Mouse (Mus musculus) liver, embryonic 11.5 days (tissue): ENCODE results near the gene Secisbp2. TPM values are rescaled to one million over a fixed set of nuclear protein-coding genes. Genes with fewer than 3 reads are reported as not detected.
"Not testable (repeated sequence)": the region's sequence is repeated elsewhere in the genome, so short reads cannot be mapped to it uniquely, and the experiment has no call there.

Experiments
- ATAC-seq: fragments of 200-750 bp; cut with Nextera tagmentation; replicated peaks from 2 replicates; pipeline ENCODE4 v1.8.0; 2017; ENCODE audit warnings: moderate number of reproducible peaks, mild to moderate bottlenecking, moderate TSS enrichment, moderate library complexity; ENCODE audit not compliant: low FRiP score
- DNase-seq: peaks from one replicate; pipeline ENCODE4 v3.0.0-alpha.2; 2017; ENCODE audit warnings: low spot score
- H3K27ac ChIP-seq: fragments of 300-500 bp; sonication (generic); 2 replicates; pipeline ENCODE4 v1.5.1; 2014; ENCODE audit warnings: mild to moderate bottlenecking, low read depth, low read length, control low read depth
- H3K27me3 ChIP-seq: fragments of 300-500 bp; sonication (generic); replicated peaks from 2 replicates; pipeline ENCODE4 v1.6.1; 2014; ENCODE audit warnings: low read length, mixed read lengths; ENCODE audit not compliant: control insufficient read depth, insufficient read depth
- H3K36me3 ChIP-seq: fragments of 300-500 bp; sonication (generic); 2 replicates; pipeline ENCODE4 v1.6.1; 2014; ENCODE audit warnings: mild to moderate bottlenecking, low read length, moderate library complexity, mixed read lengths; ENCODE audit not compliant: control insufficient read depth, insufficient read depth
- H3K4me1 ChIP-seq: fragments of 300-500 bp; sonication (generic); replicated peaks from 2 replicates; pipeline ENCODE4 v1.6.1; 2014; ENCODE audit warnings: low read length, mixed read lengths; ENCODE audit not compliant: control insufficient read depth, insufficient read depth
- H3K4me2 ChIP-seq: fragments of 300-500 bp; sonication (generic); 2 replicates; pipeline ENCODE4 v1.6.1; 2014; ENCODE audit warnings: mild to moderate bottlenecking, control low read depth, moderate library complexity
- H3K4me3 ChIP-seq: fragments of 300-500 bp; sonication (generic); 2 replicates; pipeline ENCODE4 v1.5.1; 2014; ENCODE audit warnings: low read depth, low read length, control low read depth
- H3K9ac ChIP-seq: fragments of 300-500 bp; sonication (generic); 2 replicates; pipeline ENCODE4 v1.6.1; 2014; ENCODE audit warnings: low read depth, low read length, control low read depth
- H3K9me3 ChIP-seq: fragments of 300-500 bp; sonication (generic); 2 replicates; pipeline ENCODE4 v1.6.1; 2016; ENCODE audit warnings: low read length, inconsistent platforms, mixed read lengths; ENCODE audit not compliant: control insufficient read depth
- WGBS: fragments of 180-500 bp; shearing (Covaris S2); extraction: QIAGEN DNeasy Blood & Tissue Kit; methylation state at CpG from one replicate; pipeline ENCODE4 v1.1.7; 2014; 5-methylcytosine and 5-hydroxymethylcytosine counted together
- polyA plus RNA-seq: library from polyadenylated mRNA; unstranded; fragments of >200 nt; fragmentation: Nextera tagmentation; extraction: Ambion mirVana; gene quantifications from 2 replicates; pipeline ENCODE4 v1.2.1, GENCODE M21; 2014

Gene Secisbp2
- polyA plus RNA-seq, 1 experiment from 2014 or later: 36.1 TPM

GRCm38 (mm10) chr13:51632560-51633218, 18.8 kb upstream of the Secisbp2 start:
- no peaks in the 10 kb centered on the region for H3K9me3 ChIP-seq
- 78% methylated on average over 5 of the region's 5 CpGs for WGBS
- DNase-seq (no peak), ATAC-seq (no peak)
- no peak overlapping the region for H3K4me3 ChIP-seq
- no peak overlapping the region for H3K27ac ChIP-seq
- no peak overlapping the region for H3K4me2 ChIP-seq
- H3K27me3 ChIP-seq: no peaks in the 10 kb centered on the region
- H3K9ac ChIP-seq: no peak overlapping the region
- H3K36me3 ChIP-seq: no peaks in the 10 kb centered on the region
- no peaks in the 10 kb centered on the region for H3K4me1 ChIP-seq

- DNase-seq, H3K9me3 ChIP-seq, ATAC-seq, H3K4me1 ChIP-seq, H3K27ac ChIP-seq, H3K4me2 ChIP-seq, H3K9ac ChIP-seq, H3K4me3 ChIP-seq, H3K27me3 ChIP-seq, H3K36me3 ChIP-seq: not testable (repeated sequence)
- 75% methylated on average over 5 of the region's 9 CpGs for WGBS
These were observed 16.1 kb upstream of the Secisbp2 start for GRCm38 (mm10) chr13:51635384-51635783.

GRCm38 (mm10) chr13:51638958-51639357, 12.5 kb upstream of the Secisbp2 start:
- 74% methylated on average over 4 of the region's 4 CpGs for WGBS
- Histone ChIP-seq H3K9ac (no peak overlapping the region), H3K36me3 (no peaks in the 10 kb centered on the region), H3K4me2 (no peak overlapping the region), H3K4me1 (peaks cover 4% of the 10 kb centered on the region; the same call in 1 of the 2 replicates), H3K27me3 (no peaks in the 10 kb centered on the region), H3K27ac (no peak overlapping the region), H3K4me3 (no peak overlapping the region), H3K9me3 (peaks cover 3% of the 10 kb centered on the region; the same call in 1 of the 2 replicates)
- ATAC-seq: no peak
- DNase-seq: no peak

GRCm38 (mm10) chr13:51641424-51641823, 10.1 kb upstream of the Secisbp2 start:
- DNase-seq: no peak
- Histone ChIP-seq H3K9me3 (peaks cover 3% of the 10 kb centered on the region; the same call in 1 of the 2 replicates), H3K27ac (no peak overlapping the region), H3K4me2 (no peak overlapping the region), H3K4me3 (no peak overlapping the region), H3K27me3 (no peaks in the 10 kb centered on the region), H3K36me3 (no peaks in the 10 kb centered on the region), H3K4me1 (peaks cover 4% of the 10 kb centered on the region; the same call in 1 of the 2 replicates), H3K9ac (no peak overlapping the region)
- 86% methylated on average over 3 of the region's 3 CpGs for WGBS
- no peak for ATAC-seq

DNA sequence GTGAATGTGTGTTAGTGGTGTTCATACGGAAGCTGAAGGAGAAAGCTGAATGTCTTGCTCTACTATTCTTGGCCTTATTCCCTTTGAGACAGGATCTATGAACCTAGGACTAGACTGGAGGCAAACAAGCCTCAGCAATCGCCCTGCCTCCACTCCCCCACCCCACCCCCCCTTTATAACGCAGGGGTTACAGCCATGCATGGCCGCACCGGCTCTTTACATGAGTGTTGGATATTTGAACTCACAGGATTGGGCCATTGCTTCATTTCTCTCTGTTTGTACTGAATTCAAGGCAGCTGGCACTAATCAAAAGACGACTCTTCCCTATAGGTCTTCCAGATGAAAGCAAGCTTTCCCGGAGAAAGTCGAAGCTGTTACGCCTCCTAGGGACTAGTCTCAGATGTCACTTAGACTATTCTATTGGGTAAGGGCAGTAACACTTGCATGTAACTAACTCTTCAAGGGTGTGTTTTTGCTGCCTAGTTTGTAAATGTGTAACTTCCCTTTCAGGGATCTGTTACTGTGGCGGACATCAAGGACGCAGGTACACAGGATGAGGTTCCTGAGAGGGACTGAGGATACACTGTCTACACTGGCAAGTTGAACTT, 9.2 kb upstream of the Secisbp2 start:
- H3K4me2 ChIP-seq: peak overlapping the region; percentile 30
- WGBS: 42% methylated on average over 11 of the region's 11 CpGs
- peaks cover 3% of the 10 kb centered on the region; the same call in 1 of the 2 replicates for H3K9me3 ChIP-seq
- no peak overlapping the region for H3K27ac ChIP-seq
- H3K4me3 ChIP-seq: no peak overlapping the region
- DNase-seq (no peak), ATAC-seq (no peak)
- H3K27me3 ChIP-seq: no peaks in the 10 kb centered on the region
- no peak overlapping the region; the same call in none of the 2 replicates for H3K9ac ChIP-seq
- H3K4me1 ChIP-seq: peaks cover 4% of the 10 kb centered on the region; the same call in 1 of the 2 replicates
- no peaks in the 10 kb centered on the region for H3K36me3 ChIP-seq

DNA sequence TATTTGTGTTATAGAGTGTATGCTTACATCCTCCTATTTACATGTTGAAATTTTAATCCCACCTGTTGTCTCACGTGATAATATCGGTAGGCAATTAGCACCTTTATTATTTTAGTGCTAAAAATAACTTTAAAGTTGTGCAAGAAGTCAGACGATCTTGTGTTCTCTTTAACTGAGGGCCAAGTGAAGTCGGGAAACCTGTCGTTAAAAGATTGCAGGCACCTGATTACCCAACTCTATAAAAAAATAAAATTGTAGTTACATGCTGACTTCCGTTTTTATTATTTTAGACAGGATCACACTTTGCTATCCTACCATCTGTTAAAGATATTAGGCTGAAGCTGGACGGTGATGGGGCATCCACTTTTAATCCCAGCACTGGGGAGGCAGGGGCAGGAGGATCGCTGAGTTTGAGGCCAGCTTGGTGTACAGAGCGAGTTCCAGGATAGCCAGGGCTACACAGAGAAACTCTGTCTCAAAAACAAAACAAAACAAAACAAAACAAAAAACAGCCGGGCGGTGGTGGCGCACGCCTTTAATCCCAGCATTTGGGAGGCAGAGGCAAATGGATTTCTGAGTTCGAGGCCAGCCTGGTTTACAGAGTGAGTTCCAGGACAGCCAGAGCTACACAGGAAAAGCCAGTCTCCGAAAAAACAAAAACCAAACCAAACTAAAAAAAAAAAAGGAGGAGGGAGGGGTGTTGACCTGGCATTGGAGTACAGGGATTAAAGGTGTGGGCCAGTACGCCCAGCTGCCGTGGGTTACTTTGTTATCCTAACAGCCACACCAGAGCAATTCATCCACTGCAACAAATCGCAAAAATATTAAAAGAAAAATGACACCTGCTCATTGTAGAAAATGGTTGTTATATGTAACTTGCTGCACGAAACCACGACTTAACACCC, 7.3 kb upstream of the Secisbp2 start:
- DNase-seq (no peak), ATAC-seq (no peak; the same call in 1 of the 2 replicates)
- Histone ChIP-seq H3K36me3 (no peaks in the 10 kb centered on the region), H3K4me3 (peak overlapping the region; percentile 68), H3K9ac (peak overlapping the region; percentile 75), H3K9me3 (peaks cover 2% of the 10 kb centered on the region; the same call in 1 of the 2 replicates), H3K4me1 (peaks cover 14% of the 10 kb centered on the region), H3K27ac (peak overlapping the region; percentile 64), H3K4me2 (peak overlapping the region; percentile 62), H3K27me3 (no peaks in the 10 kb centered on the region)
- WGBS: 40% methylated on average over 20 of the region's 20 CpGs

DNA sequence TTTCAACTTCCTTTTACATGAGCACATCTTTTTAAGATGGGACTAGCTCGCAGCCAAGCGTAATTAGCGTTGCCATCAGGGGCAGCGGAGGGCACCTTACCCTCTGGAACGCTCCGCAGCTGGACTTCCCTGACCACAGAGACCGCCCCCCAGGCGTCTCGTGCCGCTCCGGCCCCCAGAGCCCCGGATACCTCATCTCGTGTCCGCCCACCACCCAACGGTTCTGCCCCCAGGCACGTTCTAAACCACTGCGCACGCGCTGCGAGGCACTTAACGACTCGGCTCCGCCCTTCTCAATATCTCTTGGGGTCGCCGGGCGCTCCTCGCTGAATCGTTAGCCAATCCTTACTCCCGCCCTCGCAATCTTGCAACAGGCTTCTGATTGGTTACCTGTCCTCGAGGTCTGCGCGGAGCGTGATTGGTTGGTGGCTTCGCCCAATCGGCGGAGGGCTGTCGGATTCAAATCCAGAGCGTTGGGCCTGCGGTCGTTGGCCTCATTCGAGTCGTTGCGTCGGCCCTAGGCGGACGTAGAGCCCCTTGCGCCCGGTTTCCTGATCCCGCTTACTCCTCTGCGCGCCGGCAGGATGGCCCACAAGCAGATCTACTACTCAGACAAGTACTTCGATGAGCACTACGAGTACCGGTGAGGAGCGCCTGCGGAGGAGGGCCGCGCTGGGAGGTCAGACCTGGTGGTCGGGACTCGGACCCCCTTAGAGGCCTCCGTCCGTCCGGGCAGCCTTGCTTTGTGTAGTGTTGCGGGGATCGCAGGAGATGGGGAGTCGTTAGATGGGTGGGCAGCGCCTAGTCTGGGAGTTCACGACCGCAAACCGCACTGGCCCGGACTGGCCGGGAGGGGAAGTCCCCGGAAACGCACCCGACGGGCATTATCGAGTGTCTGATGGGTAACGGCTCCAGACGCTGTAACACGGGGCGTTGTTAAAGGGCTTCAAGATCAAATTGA, 6.4 kb upstream of the Secisbp2 start, which contains the start of gene Cks2:
TSS of gene Cks2 (plus strand) at position 404 of the 961 bp plus-strand sequence.
- Histone ChIP-seq H3K27me3 (no peaks in the 10 kb centered on the region), H3K9ac (peak within 1 kb of the TSS; percentile 83), H3K4me2 (peak within 1 kb of the TSS; percentile 73), H3K27ac (peak within 1 kb of the TSS; percentile 77), H3K4me3 (peak within 1 kb of the TSS; percentile 68), H3K9me3 (no peaks in the 10 kb centered on the region), H3K36me3 (no peaks in the 10 kb centered on the region; the same call in 1 of the 2 replicates), H3K4me1 (peaks cover 14% of the 10 kb centered on the region)
- ATAC-seq (peak; percentile 93), DNase-seq (peak; percentile 95)
- under 1% methylated on average over 83 of the region's 83 CpGs for WGBS
